Mouse (Mus musculus): ENCODE results near the gene Tas1r3. TPM values are rescaled to one million over a fixed set of nuclear protein-coding genes. Genes with fewer than 3 reads are reported as not detected.

Gene Tas1r3
- total RNA-seq, 2 experiments from 2014 or later, result 0.14 to 0.20 TPM

- no peak for DNase-seq
These were observed 22.8 kb downstream of the Tas1r3 start for GRCm38 (mm10) chr4:155840076-155841002.

GRCm38 (mm10) chr4:155839483-155839910, 23.7 kb downstream of the Tas1r3 start, which contains the start of gene Mxra8:
Gene Mxra8 (plus strand): TSS chr4:155839680.
- DNase-seq, result peak; percentile 90

- DNase-seq, result peak; percentile 52
These were observed 24.7 kb downstream of the Tas1r3 start for GRCm38 (mm10) chr4:155838187-155839153.

GRCm38 (mm10) chr4:155837404-155838010, 25.7 kb downstream of the Tas1r3 start:
- peak; percentile 62 for DNase-seq

- DNase-seq, result peak; percentile 92
These were observed 29.3 kb downstream of the Tas1r3 start for GRCm38 (mm10) chr4:155833836-155834235.

GRCm38 (mm10) chr4:155833234-155833633, 29.9 kb downstream of the Tas1r3 start:
- no peak for DNase-seq

- DNase-seq, result no peak
These were observed 30.8 kb downstream of the Tas1r3 start for GRCm38 (mm10) chr4:155832321-155832720.

GRCm38 (mm10) chr4:155831831-155832230, 31.3 kb downstream of the Tas1r3 start:
- DNase-seq, result no peak

GRCm38 (mm10) chr4:155831205-155831766, 31.9 kb downstream of the Tas1r3 start, which contains the start of gene Aurkaip1:
Gene Aurkaip1 (plus strand): TSS chr4:155831272.
- peak; percentile 98 for DNase-seq

- no peak for DNase-seq
These were observed 32.6 kb downstream of the Tas1r3 start for GRCm38 (mm10) chr4:155830596-155830995.

- DNase-seq, result no peak
These were observed 33.3 kb downstream of the Tas1r3 start for GRCm38 (mm10) chr4:155829866-155830265.

- DNase-seq, result no peak
These were observed 39.7 kb downstream of the Tas1r3 start for GRCm38 (mm10) chr4:155823443-155823842.

- peak; percentile 51 for DNase-seq
These were observed 42.1 kb downstream of the Tas1r3 start for GRCm38 (mm10) chr4:155821025-155821424.

- DNase-seq, result no peak
These were observed 45.6 kb downstream of the Tas1r3 start for GRCm38 (mm10) chr4:155817533-155817932.

- peak; percentile 65 for DNase-seq
These were observed 50.4 kb downstream of the Tas1r3 start for GRCm38 (mm10) chr4:155812665-155813181.

- peak; percentile 94 for DNase-seq
These were observed 51.1 kb downstream of the Tas1r3 start, which contains the start of gene Ccnl2 for GRCm38 (mm10) chr4:155811929-155812664. Gene Ccnl2 (plus strand): TSS chr4:155812489.
